Mouse (Mus musculus) fibroblast of lung, adult 2 months (primary cell): ENCODE data around the gene Ndrg2.
"Not testable (repeated sequence)": the region's sequence is repeated elsewhere in the genome, so short reads cannot be mapped to it uniquely, and the experiment has no call there.

ENCODE experiments used
- DNase-seq: peaks from one replicate; pipeline ENCODE4 v3.0.0-alpha.2; 2011; ENCODE audit warnings: low read depth

The Ndrg2 gene

DNA sequence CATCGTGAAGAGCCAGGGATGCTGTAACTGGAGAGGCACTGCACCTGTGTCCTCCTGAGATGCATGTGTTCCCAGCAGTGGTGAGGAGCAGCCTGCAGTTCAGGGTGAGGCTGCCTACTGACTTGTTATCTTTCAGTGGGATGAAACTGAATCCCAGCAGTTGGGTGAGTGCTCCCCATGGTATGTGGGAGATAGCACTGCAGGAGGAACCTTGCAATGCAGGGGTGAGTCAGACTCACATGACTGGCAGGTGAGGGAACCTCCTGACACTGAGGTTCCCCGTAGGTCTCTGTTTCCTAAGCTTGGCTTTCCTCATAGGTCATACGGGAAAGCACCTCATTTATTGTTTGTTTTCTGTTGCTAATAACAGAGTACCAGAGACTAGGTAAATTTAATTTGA, 36.4 kb downstream of the Ndrg2 start:
- no peak for DNase-seq

DNA sequence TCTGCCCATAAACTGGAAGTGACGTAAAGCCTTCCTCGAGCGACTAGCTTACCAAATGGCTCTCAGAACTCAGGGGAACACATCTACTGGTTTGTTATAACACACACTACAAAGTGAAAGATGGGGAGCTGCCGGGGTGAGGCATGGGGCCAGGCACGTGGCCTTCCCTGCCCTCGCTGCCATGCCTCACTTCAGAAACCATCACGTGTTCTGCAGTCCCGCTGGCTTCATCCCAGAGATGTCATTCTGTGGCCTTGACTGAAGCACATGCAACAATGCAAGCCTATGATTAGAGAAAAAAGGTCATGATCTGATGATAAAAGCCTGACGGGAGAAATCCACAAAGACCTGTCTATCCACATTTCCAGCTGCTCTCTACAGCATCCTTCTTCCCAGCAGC, 42.2 kb downstream of the Ndrg2 start:
- no peak for DNase-seq

GRCm38 (mm10) chr14:51870756-51871155, 43.2 kb downstream of the Ndrg2 start:
- peak; percentile 13 for DNase-seq

- DNase-seq = not testable (repeated sequence)
Measured at GRCm38 (mm10) chr14:51863603-51864002, 50.4 kb downstream of the Ndrg2 start.

DNA sequence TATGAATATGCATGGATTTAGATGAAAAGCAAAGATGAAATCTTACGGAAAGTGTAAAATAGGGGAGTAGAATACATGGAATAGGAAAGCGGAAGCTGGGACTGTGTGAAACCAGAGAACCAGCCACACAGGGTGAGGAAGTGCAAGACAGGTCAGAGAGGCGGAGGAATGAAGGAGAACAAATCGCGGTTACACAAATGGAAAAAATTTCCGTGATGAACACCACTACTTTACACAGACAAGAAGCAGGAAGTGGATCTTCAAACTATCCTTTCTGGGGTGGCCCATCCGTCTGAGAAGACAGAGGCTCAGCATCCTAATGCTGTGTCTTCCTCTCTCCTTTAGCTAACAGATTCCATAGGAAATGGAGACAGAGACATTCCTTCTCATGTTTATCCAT, 58.7 kb downstream of the Ndrg2 start:
- DNase-seq = not testable (repeated sequence)
